Mouse (Mus musculus): ENCODE results near the gene Pla2g2f. TPM values are rescaled to one million over a fixed set of nuclear protein-coding genes. Genes with fewer than 3 reads are reported as not detected.

Gene Pla2g2f
- polyA plus RNA-seq, 1 experiment from 2014 or later: not detected

DNA sequence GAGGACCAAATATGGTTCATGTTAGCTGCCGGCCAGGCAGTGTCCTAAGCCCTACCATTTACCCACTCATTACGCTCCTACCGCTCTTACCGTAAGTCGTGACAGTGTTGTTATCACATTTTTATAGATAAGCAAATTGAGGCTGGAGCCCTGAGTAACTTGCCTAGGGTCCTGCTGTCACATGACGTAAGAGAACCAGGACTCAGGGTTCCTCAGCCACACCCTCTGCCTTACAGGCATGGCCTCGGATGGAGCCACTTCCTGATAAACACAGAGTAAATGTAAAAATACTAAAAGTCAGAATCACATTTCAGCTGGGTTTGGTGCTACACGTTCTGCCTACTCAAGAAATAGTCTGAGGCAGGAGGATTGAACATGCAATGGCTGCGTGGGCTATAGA is 3.0 kb downstream of the Pla2g2f start:
- Histone ChIP-seq H3K27ac (replicated peaks) (no peak overlapping the region), H3K4me1 (peaks cover 16% of the 10 kb centered on the region), H3K27me3 (replicated peaks; ENCODE audit: low read depth, poor library complexity, severe bottlenecking) (no peaks in the 10 kb centered on the region), H3K4me3 (no peak overlapping the region), H3K36me3 (replicated peaks) (no peaks in the 10 kb centered on the region), H3K9me3 (0 out of 2 replicates have a peak, but pooled peaks cover 2% of the 10 kb centered on the region)
- 83% methylated on average over 9 of the region's 9 CpGs for WGBS
- DNase-seq (ENCODE audit: low spot score): no peak

DNA sequence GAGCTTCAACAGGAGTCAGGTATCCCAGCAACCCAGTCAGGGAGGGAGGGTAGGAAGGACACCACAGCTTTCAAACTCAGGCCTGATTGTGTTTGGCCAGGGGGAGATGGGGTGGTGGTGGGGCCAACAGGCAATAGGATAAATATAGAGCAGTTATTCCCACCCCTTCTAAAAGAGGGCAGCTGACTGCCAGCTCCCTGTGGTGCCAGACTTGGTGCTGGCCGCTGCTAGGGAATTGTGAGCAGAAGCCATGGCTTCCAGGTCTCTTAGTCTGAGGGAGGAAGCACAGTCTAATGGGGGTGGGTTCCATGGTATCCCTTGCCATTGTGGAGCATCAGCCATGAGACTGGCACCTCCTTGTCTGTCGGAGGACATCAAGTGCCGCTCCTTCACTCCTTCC is 3.8 kb downstream of the Pla2g2f start:
- Histone ChIP-seq H3K4me3 (no peak overlapping the region), H3K27ac (replicated peaks) (no peak overlapping the region), H3K4me1 (peaks cover 22% of the 10 kb centered on the region), H3K27me3 (replicated peaks; ENCODE audit: low read depth, poor library complexity, severe bottlenecking) (no peaks in the 10 kb centered on the region), H3K9me3 (0 out of 2 replicates have a peak, but pooled peaks cover 2% of the 10 kb centered on the region), H3K36me3 (replicated peaks) (no peaks in the 10 kb centered on the region)
- WGBS: 89% methylated on average over 3 of the region's 3 CpGs
- no peak for DNase-seq (ENCODE audit: low spot score)

DNA sequence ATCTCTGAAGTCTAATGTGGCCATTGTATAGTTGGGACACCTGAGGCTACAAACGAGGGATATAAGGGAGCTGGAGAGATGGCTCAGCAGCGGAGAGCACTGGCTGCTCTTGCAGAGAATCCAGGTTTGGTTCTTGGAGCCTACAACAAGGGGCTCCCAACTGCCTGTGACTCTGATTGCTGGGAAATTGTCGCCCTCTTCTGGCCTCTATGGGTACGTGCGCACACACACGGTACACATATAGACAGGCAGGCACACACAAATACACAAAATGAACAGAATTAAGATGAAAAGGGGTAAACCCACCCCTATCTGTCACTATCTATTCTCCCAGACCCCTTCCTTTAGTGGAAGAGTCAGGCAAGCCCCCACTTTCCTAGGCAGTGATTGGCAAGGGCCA is 4.8 kb downstream of the Pla2g2f start:
- H3K9me3 ChIP-seq: 0 out of 2 replicates have a peak, but pooled peaks cover 2% of the 10 kb centered on the region
- H3K27me3 ChIP-seq (replicated peaks; ENCODE audit: low read depth, poor library complexity, severe bottlenecking): no peaks in the 10 kb centered on the region
- H3K4me1 ChIP-seq: peaks cover 22% of the 10 kb centered on the region
- no peaks in the 10 kb centered on the region for H3K36me3 ChIP-seq (replicated peaks)
- WGBS: 92% methylated on average over 6 of the region's 6 CpGs
- H3K27ac ChIP-seq (replicated peaks): no peak overlapping the region
- DNase-seq (ENCODE audit: low spot score): no peak
- H3K4me3 ChIP-seq: no peak overlapping the region

DNA sequence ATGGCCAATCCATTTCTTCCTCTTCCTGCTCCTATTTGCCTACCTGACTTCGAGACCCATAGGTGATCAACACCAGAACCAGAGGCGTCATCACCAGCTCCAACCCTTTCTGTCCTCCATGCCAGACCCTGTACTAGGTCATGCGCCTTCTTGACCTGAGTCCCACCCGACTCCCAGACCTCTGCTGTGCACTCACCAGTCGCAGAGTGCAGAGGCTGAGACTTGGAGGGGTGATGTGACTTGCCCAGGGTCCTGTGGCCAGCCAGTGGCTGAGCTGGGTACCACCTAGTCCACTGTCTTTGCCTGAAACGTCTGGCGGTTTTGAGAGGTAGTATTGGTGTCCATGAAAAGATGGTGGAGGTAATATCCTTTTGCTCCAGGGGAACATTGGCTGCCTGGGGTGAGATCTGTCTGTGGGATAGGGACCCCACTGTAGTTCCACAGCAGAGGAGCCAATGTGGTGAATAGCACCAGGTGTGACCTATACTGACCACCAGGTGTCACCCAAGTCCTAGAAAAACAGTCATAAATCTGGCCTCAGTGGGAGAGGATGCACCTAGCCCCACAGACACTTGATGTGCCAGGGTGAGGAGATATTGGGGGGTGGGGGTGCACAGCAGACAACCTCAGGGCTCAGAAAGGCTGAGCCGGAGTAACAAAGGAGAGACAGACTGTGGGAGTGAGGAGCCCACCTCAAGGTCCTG is 8.9 kb downstream of the Pla2g2f start:
- 58% methylated on average over 8 of the region's 8 CpGs for WGBS
- Histone ChIP-seq H3K27ac (replicated peaks) (no peak overlapping the region), H3K4me1 (peaks cover 19% of the 10 kb centered on the region), H3K9me3 (0 out of 2 replicates have a peak, but pooled peaks cover 2% of the 10 kb centered on the region), H3K36me3 (replicated peaks) (no peaks in the 10 kb centered on the region), H3K27me3 (replicated peaks; ENCODE audit: low read depth, poor library complexity, severe bottlenecking) (no peaks in the 10 kb centered on the region), H3K4me3 (no peak overlapping the region)
- peak; percentile 36 for DNase-seq (ENCODE audit: low spot score)

DNA sequence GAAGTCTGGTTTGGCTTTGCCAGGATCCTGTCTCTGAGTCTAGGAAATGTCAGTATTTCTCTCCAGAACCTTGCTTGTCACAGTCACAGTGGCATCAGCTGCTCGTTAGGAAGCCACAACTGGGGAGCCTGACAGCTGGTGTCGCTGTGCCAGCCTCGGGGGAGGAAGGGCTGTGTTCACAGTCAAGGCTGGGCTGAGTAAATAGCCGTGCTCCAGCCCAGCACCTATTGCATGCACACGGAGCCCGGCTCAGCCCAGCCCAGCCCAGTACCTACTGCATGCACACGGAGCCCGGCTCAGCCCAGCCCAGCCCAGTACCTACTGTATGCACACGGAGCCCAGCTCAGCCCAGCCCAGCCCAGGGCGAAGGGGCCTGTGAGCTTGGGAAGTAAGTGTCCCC is 9.6 kb downstream of the Pla2g2f start:
- Histone ChIP-seq H3K27ac (replicated peaks) (no peak overlapping the region), H3K27me3 (replicated peaks; ENCODE audit: low read depth, poor library complexity, severe bottlenecking) (no peaks in the 10 kb centered on the region), H3K36me3 (replicated peaks) (no peaks in the 10 kb centered on the region), H3K9me3 (0 out of 2 replicates have a peak, but pooled peaks cover 2% of the 10 kb centered on the region), H3K4me3 (no peak overlapping the region), H3K4me1 (peaks cover 26% of the 10 kb centered on the region)
- no peak for DNase-seq (ENCODE audit: low spot score)
- 76% methylated on average over 10 of the region's 10 CpGs for WGBS

DNA sequence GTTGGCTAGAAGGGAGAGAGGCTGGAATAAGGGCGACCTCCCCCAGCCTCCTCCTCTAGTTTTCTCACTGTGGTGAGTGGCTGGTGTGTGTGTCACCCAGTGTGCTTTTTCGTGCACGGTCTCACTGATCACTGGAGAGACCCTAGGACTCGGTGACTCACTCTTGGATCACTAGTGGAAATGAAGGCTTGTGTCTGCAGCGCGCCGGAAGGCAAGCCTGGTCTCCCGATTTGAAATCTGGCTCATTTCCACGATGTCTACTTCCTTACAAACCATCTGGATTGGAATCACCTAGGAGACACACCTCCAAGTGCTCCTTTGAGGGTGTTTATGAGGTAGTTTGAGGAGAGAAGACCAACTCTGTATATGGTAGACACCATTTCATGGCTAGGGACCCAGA is 10.6 kb downstream of the Pla2g2f start:
- no peak for DNase-seq (ENCODE audit: low spot score)
- WGBS: 88% methylated on average over 9 of the region's 9 CpGs
- H3K9me3 ChIP-seq: no peaks in the 10 kb centered on the region
- no peaks in the 10 kb centered on the region for H3K27me3 ChIP-seq (replicated peaks; ENCODE audit: low read depth, poor library complexity, severe bottlenecking)
- peaks cover 26% of the 10 kb centered on the region for H3K4me1 ChIP-seq
- H3K36me3 ChIP-seq (replicated peaks): no peaks in the 10 kb centered on the region
- no peak overlapping the region for H3K4me3 ChIP-seq
- H3K27ac ChIP-seq (replicated peaks): peak overlapping the region; percentile 12; the same call in 1 of the 2 replicates

DNA sequence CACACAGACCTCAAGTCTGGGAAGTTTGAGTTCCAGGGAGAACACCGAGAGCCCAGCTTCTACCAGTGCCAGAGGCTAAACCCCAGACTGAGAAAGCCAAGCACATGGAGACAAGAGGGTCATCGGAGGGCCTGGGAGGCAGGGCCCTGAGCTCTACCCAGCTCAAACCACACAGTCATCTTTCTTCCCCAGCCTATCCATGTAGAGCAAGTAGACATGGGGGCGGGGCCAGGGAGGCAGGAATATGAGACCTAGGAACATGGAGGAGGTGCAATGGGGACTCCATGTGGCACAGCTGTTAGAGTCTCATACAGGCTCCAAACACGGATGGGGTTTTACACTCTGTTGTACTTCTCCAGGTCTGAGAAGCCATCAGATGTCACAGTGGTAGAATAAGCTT is 11.5 kb downstream of the Pla2g2f start:
- H3K36me3 ChIP-seq (replicated peaks): no peaks in the 10 kb centered on the region
- no peaks in the 10 kb centered on the region for H3K9me3 ChIP-seq
- WGBS: 62% methylated on average over 4 of the region's 4 CpGs
- peak; percentile 72 for DNase-seq (ENCODE audit: low spot score)
- peak overlapping the region; percentile 12; the same call in 1 of the 2 replicates for H3K27ac ChIP-seq (replicated peaks)
- no peaks in the 10 kb centered on the region for H3K27me3 ChIP-seq (replicated peaks; ENCODE audit: low read depth, poor library complexity, severe bottlenecking)
- no peak overlapping the region for H3K4me3 ChIP-seq
- H3K4me1 ChIP-seq: peaks cover 26% of the 10 kb centered on the region

DNA sequence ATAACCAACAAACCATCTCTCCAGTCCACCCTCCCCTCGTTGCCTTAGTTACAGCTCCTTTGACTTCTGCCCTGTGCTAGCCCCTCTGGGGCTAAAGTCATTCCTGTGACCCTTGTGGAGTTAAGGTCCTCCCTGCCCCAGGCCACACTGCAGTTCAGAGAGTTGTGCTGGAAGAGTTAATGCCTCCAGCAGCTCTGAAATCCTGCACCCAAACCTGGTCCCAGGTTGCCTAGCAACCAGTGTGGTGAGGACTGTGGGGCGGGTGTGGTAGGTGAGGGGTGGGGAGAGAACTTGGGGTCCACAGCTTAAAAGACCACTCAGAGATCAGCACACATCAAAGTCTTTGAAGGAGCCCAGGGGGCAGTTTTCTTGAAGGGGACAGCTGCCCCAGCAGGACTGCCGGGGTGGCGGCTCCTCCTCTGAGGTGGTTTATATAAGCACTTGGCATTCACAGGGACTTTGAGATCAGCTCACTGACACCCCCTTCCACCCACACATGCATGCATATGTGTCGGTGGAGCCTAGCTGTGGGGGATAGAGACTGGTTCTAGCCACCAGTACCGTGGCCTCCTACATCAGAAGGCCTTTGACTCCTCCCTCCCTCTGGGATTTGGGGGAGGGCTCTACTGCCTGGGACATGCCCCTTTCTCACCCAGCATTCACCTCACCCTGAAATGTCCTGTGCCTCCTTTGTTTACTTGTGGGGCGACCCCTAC is 18.1 kb downstream of the Pla2g2f start:
- H3K27me3 ChIP-seq (replicated peaks; ENCODE audit: low read depth, poor library complexity, severe bottlenecking): no peaks in the 10 kb centered on the region
- WGBS: 19% methylated on average over 7 of the region's 7 CpGs
- peak; percentile 57 for DNase-seq (ENCODE audit: low spot score)
- peaks cover 39% of the 10 kb centered on the region for H3K4me1 ChIP-seq
- peak overlapping the region; percentile 70 for H3K27ac ChIP-seq (replicated peaks)
- no peak overlapping the region for H3K4me3 ChIP-seq
- H3K9me3 ChIP-seq: no peaks in the 10 kb centered on the region
- H3K36me3 ChIP-seq (replicated peaks): no peaks in the 10 kb centered on the region

DNA sequence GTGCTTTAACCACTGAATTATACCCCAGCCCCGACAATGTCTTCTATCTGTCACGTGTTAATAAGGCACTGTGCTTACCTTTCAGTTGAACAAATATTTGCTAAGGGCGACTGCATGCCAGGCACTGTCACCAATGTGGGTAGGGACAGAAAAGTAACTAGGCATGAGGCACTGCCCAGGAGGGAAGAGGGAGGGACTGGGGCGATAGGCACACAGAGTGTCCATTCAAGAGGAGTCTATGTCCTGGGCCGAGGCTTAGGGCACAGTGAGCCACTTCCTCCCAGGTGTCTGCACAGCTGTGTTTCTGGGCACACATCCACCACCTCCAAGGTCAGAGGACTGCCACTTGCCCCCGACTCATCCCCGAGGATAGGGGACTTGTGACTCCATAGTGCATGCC is 20.4 kb downstream of the Pla2g2f start, which contains the start of gene Ubxn10:
TSS of gene Ubxn10 (minus strand) at position 137 of the 400 bp plus-strand sequence.
- H3K36me3 ChIP-seq (replicated peaks): no peaks in the 10 kb centered on the region
- no peaks in the 10 kb centered on the region for H3K9me3 ChIP-seq
- DNase-seq (ENCODE audit: low spot score): no peak
- no peaks in the 10 kb centered on the region for H3K27me3 ChIP-seq (replicated peaks; ENCODE audit: low read depth, poor library complexity, severe bottlenecking)
- 74% methylated on average over 7 of the region's 7 CpGs for WGBS
- H3K27ac ChIP-seq (replicated peaks): peak within 1 kb of the TSS; percentile 70
- H3K4me1 ChIP-seq: peaks cover 36% of the 10 kb centered on the region
- H3K4me3 ChIP-seq: no peak within 1 kb of the TSS

DNA sequence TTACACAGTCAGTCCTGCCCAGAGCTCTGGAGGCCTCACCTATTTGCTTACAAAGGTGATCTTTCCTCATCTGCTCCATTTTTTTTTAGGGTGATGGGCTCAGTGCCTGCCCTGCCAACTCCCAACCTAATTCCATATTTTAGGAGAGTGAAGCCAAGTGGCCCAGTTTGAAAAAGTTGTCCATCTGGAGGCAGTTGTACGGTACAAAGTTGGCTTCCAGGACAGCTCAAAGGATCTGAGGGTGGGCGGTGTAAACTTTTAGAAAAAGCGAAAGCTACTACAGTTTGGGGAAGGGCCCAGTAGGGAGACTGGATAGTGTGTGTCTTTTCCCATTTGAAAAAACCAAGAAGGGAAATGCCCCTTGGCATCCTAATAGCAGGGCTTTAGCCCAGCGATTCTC is 22.6 kb downstream of the Pla2g2f start:
- Histone ChIP-seq H3K36me3 (replicated peaks) (no peaks in the 10 kb centered on the region), H3K4me1 (peaks cover 34% of the 10 kb centered on the region), H3K4me3 (no peak overlapping the region), H3K27ac (replicated peaks) (no peak overlapping the region), H3K27me3 (replicated peaks; ENCODE audit: low read depth, poor library complexity, severe bottlenecking) (no peaks in the 10 kb centered on the region), H3K9me3 (no peaks in the 10 kb centered on the region)
- DNase-seq (ENCODE audit: low spot score): no peak
- WGBS: 95% methylated on average over 4 of the region's 4 CpGs

DNA sequence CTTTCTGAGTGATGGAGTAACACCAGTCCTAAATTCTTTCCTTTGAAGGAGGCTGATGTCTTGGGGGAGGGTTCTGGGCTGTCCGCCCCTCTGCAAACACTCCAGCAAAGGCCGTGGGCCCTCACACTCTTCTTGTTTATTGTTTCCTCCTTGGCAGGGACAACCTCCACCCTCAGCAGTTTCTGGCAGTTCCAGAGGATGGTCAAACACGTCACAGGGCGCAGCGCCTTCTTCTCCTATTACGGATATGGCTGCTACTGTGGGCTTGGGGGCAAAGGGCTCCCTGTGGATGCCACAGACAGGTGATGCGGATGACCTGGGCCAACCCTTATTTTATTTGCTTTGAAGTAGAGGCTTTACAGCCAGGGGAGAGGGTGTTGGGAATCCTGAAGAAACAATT is 23.3 kb downstream of the Pla2g2f start:
- no peaks in the 10 kb centered on the region for H3K9me3 ChIP-seq
- 70% methylated on average over 7 of the region's 7 CpGs for WGBS
- H3K4me1 ChIP-seq: peaks cover 31% of the 10 kb centered on the region
- H3K36me3 ChIP-seq (replicated peaks): no peaks in the 10 kb centered on the region
- no peak overlapping the region for H3K4me3 ChIP-seq
- H3K27me3 ChIP-seq (replicated peaks; ENCODE audit: low read depth, poor library complexity, severe bottlenecking): no peaks in the 10 kb centered on the region
- H3K27ac ChIP-seq (replicated peaks): no peak overlapping the region
- DNase-seq (ENCODE audit: low spot score): no peak

DNA sequence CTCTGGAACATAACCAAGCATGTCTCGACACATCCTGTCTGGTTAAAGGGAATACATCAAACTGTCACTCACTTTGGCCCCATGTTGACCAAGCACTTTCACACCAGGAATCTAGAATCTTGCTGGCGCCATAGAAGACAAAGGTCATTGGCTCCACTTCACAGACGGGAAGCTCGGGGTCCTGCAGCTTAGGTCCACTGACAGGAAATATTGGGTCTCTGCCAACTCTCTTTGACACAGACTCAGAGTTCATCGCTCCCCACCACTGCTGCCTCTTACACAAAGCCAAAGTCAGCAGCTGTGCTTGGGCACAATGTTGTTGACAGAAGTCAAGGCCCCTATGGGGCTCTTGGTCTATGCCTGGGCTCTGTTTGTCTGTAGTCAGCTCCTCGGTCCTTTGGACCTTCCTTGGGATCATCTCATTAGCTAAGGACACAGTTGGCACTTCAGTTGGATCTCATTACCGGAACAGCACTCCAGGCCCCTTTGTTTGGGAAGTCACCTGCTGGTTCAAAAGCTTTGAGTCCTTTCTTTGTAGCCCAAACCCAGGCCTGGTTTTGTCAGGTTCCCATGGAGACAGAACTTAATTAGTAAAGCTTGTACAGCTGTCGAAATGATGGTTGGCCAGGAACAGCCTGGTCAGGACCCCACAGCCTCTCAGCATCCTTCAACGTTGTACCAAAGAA is 28.3 kb downstream of the Pla2g2f start:
- H3K4me3 ChIP-seq: no peak overlapping the region
- no peak overlapping the region for H3K27ac ChIP-seq (replicated peaks)
- no peak for DNase-seq (ENCODE audit: low spot score)
- WGBS: 47% methylated on average over 9 of the region's 9 CpGs
- no peaks in the 10 kb centered on the region for H3K9me3 ChIP-seq
- peaks cover 29% of the 10 kb centered on the region for H3K4me1 ChIP-seq
- H3K36me3 ChIP-seq (replicated peaks): no peaks in the 10 kb centered on the region
- H3K27me3 ChIP-seq (replicated peaks; ENCODE audit: low read depth, poor library complexity, severe bottlenecking): no peaks in the 10 kb centered on the region

Data from embryonic facial prominence, embryonic 10.5 days (tissue).